Comparison of ENCODE assay signal across 25 mouse cellular contexts in the genomic region with DNA sequence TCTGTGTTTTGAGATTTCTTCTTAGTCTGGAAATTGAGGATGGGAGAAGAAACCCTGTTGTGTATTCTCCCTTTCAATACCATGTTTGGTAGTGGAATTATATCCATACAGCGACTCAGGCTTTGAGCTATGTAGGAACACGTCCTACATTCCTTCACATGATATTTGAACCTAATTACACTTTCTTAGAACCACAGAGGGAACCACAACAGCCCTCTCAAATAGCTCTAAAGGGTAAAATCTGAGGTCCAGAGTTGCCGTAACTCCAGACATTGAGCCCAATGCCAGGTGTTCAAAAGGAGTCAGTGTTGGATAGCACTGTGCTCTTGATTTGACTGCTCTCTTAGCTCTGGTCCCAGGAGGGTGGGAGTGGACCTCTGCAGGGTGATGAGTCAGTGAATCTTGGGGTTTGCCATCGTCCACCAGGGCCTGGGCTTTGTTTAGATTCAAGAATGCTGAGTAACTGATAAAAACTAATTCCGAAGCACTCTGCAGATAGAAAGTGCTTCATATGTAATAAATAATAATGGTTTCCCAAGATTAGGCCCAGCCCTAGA.
DNase-seq lines count a peak whose midpoint lies in the region; ATAC-seq and TF ChIP-seq lines count a peak whose summit lies in the region.
"Had no signal": no experiment of that assay in that cellular context is flagged by ENCODE, and none has a peak within 500 bp of the region (broad histone marks: within the 10 kb centered on the region; RNA-seq: fewer than 3 reads in every experiment).

No protein-coding gene starts in this region.

- peaks cover 61% of the 10 kb centered on the region for H3K4me1 ChIP-seq in heart, postnatal 0 days (ENCODE audit: control insufficient read depth, insufficient read depth)
- H3K4me1 ChIP-seq in heart, adult 2 months (ENCODE audit: control insufficient read depth, insufficient read depth, low read length) = peaks cover 17% of the 10 kb centered on the region
- peaks cover 38% of the 10 kb centered on the region for H3K4me1 ChIP-seq in embryonic facial prominence, embryonic 15.5 days
- H3K4me1 ChIP-seq in stomach, postnatal 0 days (replicated peaks; ENCODE audit: control insufficient read depth, insufficient read depth) = peaks cover 7% of the 10 kb centered on the region
- H3K4me1 ChIP-seq in cerebellum, adult 2 months (ENCODE audit: control insufficient read depth, insufficient read depth, low read length) = peaks cover 9% of the 10 kb centered on the region; the same call in 1 of the 2 replicates
- H3K4me1 ChIP-seq: midbrain, embryonic 15.5 days had no signal

- no peaks in the 10 kb centered on the region for H3K27me3 ChIP-seq in heart, postnatal 0 days (ENCODE audit: control insufficient read depth, insufficient read depth, low read length)
- no peaks in the 10 kb centered on the region for H3K27me3 ChIP-seq in heart, adult 2 months (ENCODE audit: control insufficient read depth, insufficient read depth, low read length)
- no peaks in the 10 kb centered on the region for H3K27me3 ChIP-seq in embryonic facial prominence, embryonic 15.5 days
- H3K27me3 ChIP-seq in stomach, postnatal 0 days (ENCODE audit: control insufficient read depth, insufficient read depth, low read length) = no peaks in the 10 kb centered on the region
- no peaks in the 10 kb centered on the region for H3K27me3 ChIP-seq in cerebellum, adult 2 months (ENCODE audit: control insufficient read depth, insufficient read depth, low read length)
- H3K27me3 ChIP-seq: embryonic facial prominence, embryonic 12.5 days; heart, embryonic 12.5 days; limb, embryonic 15.5 days; midbrain, embryonic 15.5 days; neural tube, embryonic 13.5 days had no signal

- DNase-seq in gastrocnemius, adult 2 months = peak; percentile 56
- DNase-seq in gastrocnemius, postnatal 36 days = no peak
- DNase-seq in heart, postnatal 0 days (ENCODE audit: low spot score) = no peak
- no peak for DNase-seq in heart, adult 2 months
- DNase-seq in stomach, postnatal 0 days (ENCODE audit: low spot score) = no peak
- DNase-seq in cerebellum, adult 2 months = no peak
- DNase-seq in lung, adult 18-20 months = no peak
- DNase-seq: adrenal gland, postnatal 25 days; B cell, adult 2 months; cerebellum, postnatal 14 days; gastrocnemius, postnatal 10 days; kidney, adult 11 months; thymus, postnatal 36 days had no signal

- no peaks in the 10 kb centered on the region for H3K36me3 ChIP-seq in heart, postnatal 0 days (replicated peaks; ENCODE audit: control insufficient read depth, insufficient read depth, low read length)
- peaks cover 10% of the 10 kb centered on the region; the same call in 1 of the 2 replicates for H3K36me3 ChIP-seq in heart, adult 2 months (ENCODE audit: control insufficient read depth, insufficient read depth, low read length)
- H3K36me3 ChIP-seq in embryonic facial prominence, embryonic 15.5 days = no peaks in the 10 kb centered on the region
- no peaks in the 10 kb centered on the region for H3K36me3 ChIP-seq in stomach, postnatal 0 days (ENCODE audit: control insufficient read depth, insufficient read depth, low read length)
- H3K36me3 ChIP-seq: embryonic facial prominence, embryonic 12.5 days; heart, embryonic 12.5 days; hindbrain, embryonic 10.5 days; limb, embryonic 15.5 days; midbrain, embryonic 15.5 days; neural tube, embryonic 13.5 days had no signal

- TF ChIP-seq EP300 in heart, postnatal 0 days (IDR thresholded peaks at IDR 0.05; ENCODE audit: low read depth) = no peak
- no peak for TF ChIP-seq EP300 in heart, adult 2 months (IDR thresholded peaks at IDR 0.05; ENCODE audit: insufficient read depth, low read depth, low read length)
- TF ChIP-seq EP300 in stomach, postnatal 0 days (optimal IDR thresholded peaks at IDR 0.05) = no peak

- peaks cover 7% of the 10 kb centered on the region for H3K79me2 ChIP-seq in heart, adult 2 months (replicated peaks; ENCODE audit: control insufficient read depth, insufficient read depth, low read length)

- no peak overlapping the region for H3K9ac ChIP-seq in heart, postnatal 0 days (replicated peaks; ENCODE audit: low read depth, low read length)
- H3K9ac ChIP-seq in heart, adult 2 months (ENCODE audit: low read depth, low read length) = no peak overlapping the region
- no peak overlapping the region for H3K9ac ChIP-seq in embryonic facial prominence, embryonic 15.5 days
- no peak overlapping the region for H3K9ac ChIP-seq in stomach, postnatal 0 days (ENCODE audit: low read length)
- H3K9ac ChIP-seq: embryonic facial prominence, embryonic 12.5 days; heart, embryonic 12.5 days; limb, embryonic 15.5 days; liver, embryonic 14.5 days; midbrain, embryonic 15.5 days; neural tube, embryonic 13.5 days had no signal

- no peak for TF ChIP-seq CTCF in gastrocnemius, adult 2 months (IDR thresholded peaks at IDR 0.05)
- TF ChIP-seq CTCF in heart, postnatal 0 days (IDR thresholded peaks at IDR 0.05; ENCODE audit: low read depth) = no peak
- TF ChIP-seq CTCF in heart, adult 2 months (IDR thresholded peaks at IDR 0.05) = no peak
- TF ChIP-seq CTCF in stomach, postnatal 0 days (IDR thresholded peaks at IDR 0.05; ENCODE audit: low read depth) = no peak
- TF ChIP-seq CTCF in cerebellum, adult 2 months (IDR thresholded peaks at IDR 0.05; ENCODE audit: borderline replicate concordance, insufficient read depth, low read depth, low read length) = no peak

- no peak for TF ChIP-seq POLR2A in heart, adult 2 months (IDR thresholded peaks at IDR 0.05; ENCODE audit: insufficient read depth, low read depth, low read length)
- TF ChIP-seq POLR2A in cerebellum, adult 2 months (IDR thresholded peaks at IDR 0.05; ENCODE audit: borderline replicate concordance, insufficient read depth, low read length) = no peak

- peak overlapping the region; percentile 69 for H3K27ac ChIP-seq in gastrocnemius, adult 2 months
- peak overlapping the region; percentile 61 for H3K27ac ChIP-seq in heart, postnatal 0 days (ENCODE audit: low read depth)
- H3K27ac ChIP-seq in heart, adult 2 months = no peak overlapping the region
- H3K27ac ChIP-seq in embryonic facial prominence, embryonic 15.5 days (replicated peaks) = no peak overlapping the region
- H3K27ac ChIP-seq in stomach, postnatal 0 days (replicated peaks) = peak overlapping the region; percentile 49
- no peak overlapping the region for H3K27ac ChIP-seq in cerebellum, adult 2 months (ENCODE audit: insufficient read depth, low read length)
- H3K27ac ChIP-seq: embryonic facial prominence, embryonic 12.5 days; hindbrain, embryonic 10.5 days; left cerebral cortex, adult 2 months; limb, embryonic 15.5 days; liver, embryonic 14.5 days; macrophage; midbrain, embryonic 15.5 days; neural tube, embryonic 13.5 days had no signal

- no peaks in the 10 kb centered on the region for H3K9me3 ChIP-seq in heart, postnatal 0 days (replicated peaks; ENCODE audit: control insufficient read depth, low read length)
- H3K9me3 ChIP-seq in embryonic facial prominence, embryonic 15.5 days (replicated peaks) = no peaks in the 10 kb centered on the region
- no peaks in the 10 kb centered on the region for H3K9me3 ChIP-seq in stomach, postnatal 0 days (ENCODE audit: control insufficient read depth, low read length)
- H3K9me3 ChIP-seq: embryonic facial prominence, embryonic 12.5 days; heart, embryonic 12.5 days; hindbrain, embryonic 10.5 days; limb, embryonic 15.5 days; midbrain, embryonic 15.5 days; neural tube, embryonic 13.5 days had no signal

- no peak overlapping the region for H3K4me2 ChIP-seq in heart, postnatal 0 days (ENCODE audit: low read depth, low read length)
- H3K4me2 ChIP-seq in embryonic facial prominence, embryonic 15.5 days (replicated peaks) = no peak overlapping the region
- H3K4me2 ChIP-seq in stomach, postnatal 0 days (replicated peaks; ENCODE audit: low read depth) = no peak overlapping the region
- H3K4me2 ChIP-seq: embryonic facial prominence, embryonic 12.5 days; heart, embryonic 12.5 days; limb, embryonic 15.5 days; midbrain, embryonic 15.5 days; neural tube, embryonic 13.5 days had no signal

- H3K4me3 ChIP-seq in gastrocnemius, adult 2 months = no peak overlapping the region
- no peak overlapping the region for H3K4me3 ChIP-seq in heart, postnatal 0 days (ENCODE audit: low read depth, low read length)
- H3K4me3 ChIP-seq in heart, adult 2 months = no peak overlapping the region
- no peak overlapping the region for H3K4me3 ChIP-seq in embryonic facial prominence, embryonic 15.5 days (replicated peaks)
- H3K4me3 ChIP-seq in stomach, postnatal 0 days (ENCODE audit: low read depth, low read length) = no peak overlapping the region
- no peak overlapping the region for H3K4me3 ChIP-seq in cerebellum, adult 2 months (replicated peaks; ENCODE audit: insufficient read depth, low read depth, low read length)
- H3K4me3 ChIP-seq: embryonic facial prominence, embryonic 12.5 days; heart, embryonic 12.5 days; hindbrain, embryonic 10.5 days; left cerebral cortex, adult 2 months; limb, embryonic 15.5 days; midbrain, embryonic 15.5 days; neural tube, embryonic 13.5 days had no signal

- ATAC-seq in heart, postnatal 0 days (ENCODE audit: insufficient read depth, low read depth) = no peak
- ATAC-seq in embryonic facial prominence, embryonic 15.5 days (ENCODE audit: insufficient number of reproducible peaks, low FRiP score, low TSS enrichment, low read depth) = peak; percentile 51
- ATAC-seq in stomach, postnatal 0 days (ENCODE audit: low FRiP score, low TSS enrichment) = peak; percentile 46; the same call in 1 of the 2 replicates
- ATAC-seq: forebrain, embryonic 14.5 days; hindbrain, embryonic 16.5 days; midbrain, embryonic 15.5 days had no signal

- intact Hi-C loops in gastrocnemius, adult 2 months (cut with DNase I) = loop anchor here (10.0 kb wide), 1 partner anchor 397 kb away; no protein-coding TSS in a partner anchor
- intact Hi-C loops in gastrocnemius, postnatal 36 days (cut with DNase I) = loop anchor here (10.0 kb wide), 1 partner anchor 567 kb away; no protein-coding TSS in a partner anchor
- intact Hi-C loops in heart, adult 2 months (cut with DNase I) = loop anchor here (5.0 kb wide), 1 partner anchor 64 kb away; no protein-coding TSS in a partner anchor

- 52% methylated on average over 5 of the region's 5 CpGs for WGBS in heart, postnatal 0 days
- 73% methylated on average over 5 of the region's 5 CpGs for WGBS in heart, adult 2 months
- 56% methylated on average over 5 of the region's 5 CpGs for WGBS in embryonic facial prominence, embryonic 15.5 days
- WGBS in stomach, postnatal 0 days = 49% methylated on average over 5 of the region's 5 CpGs
- 91% methylated on average over 5 of the region's 5 CpGs for WGBS in cerebellum, adult 2 months

Comparison
In these comparisons a context has a peak if more than half of its experiments do, and no peak if none do; other contexts are left out.
1. H3K27ac ChIP-seq: peak in gastrocnemius, adult 2 months (single experiment), heart, postnatal 0 days (single experiment) and stomach, postnatal 0 days (single experiment); none in heart, adult 2 months (single experiment), embryonic facial prominence, embryonic 15.5 days (single experiment) and cerebellum, adult 2 months (single experiment).